Mouse (Mus musculus) lung, embryonic 14.5 days (tissue): Measurements from ENCODE around the gene Atat1. TPM values are rescaled to one million over a fixed set of nuclear protein-coding genes. Genes with fewer than 3 reads are reported as not detected.
A peak's percentile ranks its signal among the peaks of the same experiment; 100 is the strongest.
"Not testable (repeated sequence)": the region's sequence is repeated elsewhere in the genome, so short reads cannot be mapped to it uniquely, and the experiment has no call there.

Experiments used
- ATAC-seq: fragments of 200-750 bp; cut with Nextera tagmentation; 2 replicates; pipeline ENCODE4 v1.8.0; 2017; ENCODE audit warnings: mild to moderate bottlenecking, moderate TSS enrichment, moderate library complexity; ENCODE audit not compliant: insufficient read depth
- DNase-seq: peaks from one replicate; pipeline ENCODE4 v3.0.0-alpha.2; 2015
- H3K27ac ChIP-seq: fragments of 300-500 bp; sonication (generic); 2 replicates; pipeline ENCODE4 v1.5.1; 2014; ENCODE audit warnings: low read depth, mild to moderate bottlenecking, moderate library complexity
- H3K27me3 ChIP-seq: fragments of 300-500 bp; sonication (generic); 2 replicates; pipeline ENCODE4 v1.6.1; 2014; ENCODE audit warnings: low read length, control low read depth; ENCODE audit not compliant: insufficient read depth
- H3K36me3 ChIP-seq: fragments of 300-500 bp; sonication (generic); 2 replicates; pipeline ENCODE4 v1.6.1; 2014; ENCODE audit warnings: control low read depth; ENCODE audit not compliant: insufficient read depth
- H3K4me1 ChIP-seq: fragments of 300-500 bp; sonication (generic); 2 replicates; pipeline ENCODE4 v1.6.1; 2014; ENCODE audit warnings: antibody characterized with exemption, control low read depth; ENCODE audit not compliant: insufficient read depth
- H3K4me2 ChIP-seq: fragments of 300-500 bp; sonication (generic); 2 replicates; pipeline ENCODE4 v1.6.1; 2014; ENCODE audit warnings: mild to moderate bottlenecking
- H3K4me3 ChIP-seq: fragments of 300-500 bp; sonication (generic); 2 replicates; pipeline ENCODE4 v1.5.1; 2014; ENCODE audit warnings: low read depth, low read length
- H3K9ac ChIP-seq: fragments of 300-500 bp; sonication (generic); 2 replicates; pipeline ENCODE4 v1.6.1; 2014
- H3K9me3 ChIP-seq: fragments of 300-500 bp; sonication (generic); 2 replicates; pipeline ENCODE4 v1.6.1; 2016; ENCODE audit warnings: low read depth, low read length, control low read depth
- CTCF ChIP-seq: IDR thresholded peaks from 2 replicates; pipeline ENCODE4 v1.5.1; 2016; ENCODE audit warnings: antibody characterized with exemption, low read depth
- WGBS: fragments of 180-500 bp; shearing (Covaris S2); extraction: QIAGEN DNeasy Blood & Tissue Kit; methylation state at CpG from one replicate; pipeline ENCODE4 v1.1.7; 2014; 5-methylcytosine and 5-hydroxymethylcytosine counted together
- polyA plus RNA-seq: library from polyadenylated mRNA; unstranded; fragments of >200 nt; fragmentation: Nextera tagmentation; extraction: Ambion mirVana; gene quantifications from 2 replicates; pipeline ENCODE4 v1.2.1, GENCODE M21; 2014

Gene Atat1
- 72.2 and 77.9 TPM in 2 replicates for polyA plus RNA-seq

DNA sequence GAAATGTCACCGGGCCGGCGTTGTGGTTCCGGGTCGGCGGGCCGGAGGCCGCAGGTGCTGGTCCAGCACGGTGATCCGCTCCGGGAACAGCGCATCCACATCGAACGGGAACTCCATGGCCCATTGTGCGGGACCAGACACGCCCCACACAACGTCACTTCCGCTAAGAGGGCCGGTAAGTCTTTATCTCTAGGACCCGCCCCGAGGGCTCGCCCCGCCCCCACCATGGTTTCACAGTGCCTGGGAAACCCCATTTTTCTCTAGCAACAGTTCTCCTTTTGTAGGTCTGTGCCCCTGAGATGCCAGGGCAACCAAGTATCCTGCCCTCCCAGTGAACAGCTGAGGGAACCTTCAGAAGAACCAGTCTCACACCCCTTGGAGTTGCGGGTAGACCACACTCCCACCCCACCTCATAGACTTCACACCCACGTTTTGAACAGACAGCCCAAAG, at the start of gene Atat1:
TSS of gene Atat1 (minus strand) at position 157 of the 451 bp plus-strand sequence.
- 3% methylated on average over 25 of the region's 25 CpGs for WGBS
- Histone ChIP-seq H3K27me3 (no peaks in the 10 kb centered on the region), H3K9ac (peak within 1 kb of the TSS; percentile 73), H3K27ac (peak within 1 kb of the TSS; percentile 73; the same call in 1 of the 2 replicates), H3K9me3 (no peaks in the 10 kb centered on the region), H3K36me3 (peaks cover 66% of the 10 kb centered on the region), H3K4me3 (peak within 1 kb of the TSS; percentile 70), H3K4me1 (peaks cover 5% of the 10 kb centered on the region; the same call in 1 of the 2 replicates), H3K4me2 (peak within 1 kb of the TSS; percentile 71)
- TF ChIP-seq CTCF = no peak
- DNase-seq (peak; percentile 97), ATAC-seq (peak; percentile 92)

- no peak for ATAC-seq
- Histone ChIP-seq H3K27ac (no peak overlapping the region), H3K9ac (no peak overlapping the region), H3K9me3 (no peaks in the 10 kb centered on the region), H3K36me3 (peaks cover 82% of the 10 kb centered on the region), H3K4me3 (no peak overlapping the region), H3K4me2 (no peak overlapping the region), H3K27me3 (no peaks in the 10 kb centered on the region), H3K4me1 (no peaks in the 10 kb centered on the region)
- no peak for DNase-seq
- TF ChIP-seq CTCF = no peak
- 97% methylated on average over 15 of the region's 15 CpGs for WGBS
Measured at GRCm38 (mm10) chr17:35958533-35959223, 48.8 kb upstream of the Atat1 start.

DNA sequence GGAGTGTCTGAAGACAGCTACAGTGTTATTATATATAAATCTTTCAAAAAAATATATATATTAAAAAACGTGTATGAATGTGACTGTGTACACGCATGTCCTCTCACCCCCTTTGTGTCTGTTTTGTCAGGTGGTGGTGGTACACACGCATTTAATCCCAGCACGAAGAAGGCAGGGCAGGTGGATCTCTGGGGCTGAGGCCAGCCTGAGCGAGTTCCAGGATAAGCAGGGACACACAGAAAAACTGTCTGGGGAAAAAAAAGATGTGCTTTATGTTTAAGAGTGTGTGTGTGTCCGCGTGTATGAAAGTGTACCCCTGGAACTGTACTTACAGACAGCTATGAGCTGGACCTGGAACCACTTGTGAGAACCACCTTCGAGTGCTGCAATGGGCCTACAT, 44.8 kb upstream of the Atat1 start:
- WGBS = 76% methylated on average over 8 of the region's 8 CpGs
- peaks cover 44% of the 10 kb centered on the region for H3K36me3 ChIP-seq
- no peak overlapping the region for H3K4me3 ChIP-seq
- H3K9me3 ChIP-seq = no peaks in the 10 kb centered on the region
- no peak overlapping the region for H3K27ac ChIP-seq
- no peaks in the 10 kb centered on the region for H3K4me1 ChIP-seq
- no peak for DNase-seq
- no peak overlapping the region for H3K9ac ChIP-seq
- no peaks in the 10 kb centered on the region for H3K27me3 ChIP-seq
- ATAC-seq = no peak
- no peak for TF ChIP-seq CTCF
- H3K4me2 ChIP-seq = no peak overlapping the region

GRCm38 (mm10) chr17:35952559-35952958, 42.7 kb upstream of the Atat1 start:
- not testable (repeated sequence) for H3K27me3 ChIP-seq

GRCm38 (mm10) chr17:35950946-35951345, 41.1 kb upstream of the Atat1 start:
- not testable (repeated sequence) for DNase-seq, H3K4me3 ChIP-seq, H3K9me3 ChIP-seq, H3K9ac ChIP-seq, H3K27me3 ChIP-seq, H3K4me2 ChIP-seq, H3K4me1 ChIP-seq, H3K36me3 ChIP-seq, ATAC-seq, H3K27ac ChIP-seq

More at GRCm38 (mm10) chr17:35952559-35952958, 42.7 kb upstream of the Atat1 start:
- H3K4me1 ChIP-seq, DNase-seq, H3K4me3 ChIP-seq, H3K9ac ChIP-seq, H3K4me2 ChIP-seq, H3K9me3 ChIP-seq, ATAC-seq, H3K27ac ChIP-seq: not testable (repeated sequence)
- WGBS = 53% methylated on average over 2 of the region's 3 CpGs
- peaks cover 23% of the 10 kb centered on the region for H3K36me3 ChIP-seq

- no peaks in the 10 kb centered on the region for H3K36me3 ChIP-seq
- H3K4me1 ChIP-seq = no peaks in the 10 kb centered on the region
- H3K27ac ChIP-seq = no peak overlapping the region
- ATAC-seq = no peak
- no peak overlapping the region for H3K4me3 ChIP-seq
- 67% methylated on average over 1 of the region's 1 CpGs for WGBS
- TF ChIP-seq CTCF = no peak
- no peak for DNase-seq
- no peak overlapping the region for H3K4me2 ChIP-seq
- H3K9ac ChIP-seq = no peak overlapping the region
- no peaks in the 10 kb centered on the region for H3K27me3 ChIP-seq
- H3K9me3 ChIP-seq = no peaks in the 10 kb centered on the region
Measured at GRCm38 (mm10) chr17:35939941-35940340, 30.1 kb upstream of the Atat1 start.

DNA sequence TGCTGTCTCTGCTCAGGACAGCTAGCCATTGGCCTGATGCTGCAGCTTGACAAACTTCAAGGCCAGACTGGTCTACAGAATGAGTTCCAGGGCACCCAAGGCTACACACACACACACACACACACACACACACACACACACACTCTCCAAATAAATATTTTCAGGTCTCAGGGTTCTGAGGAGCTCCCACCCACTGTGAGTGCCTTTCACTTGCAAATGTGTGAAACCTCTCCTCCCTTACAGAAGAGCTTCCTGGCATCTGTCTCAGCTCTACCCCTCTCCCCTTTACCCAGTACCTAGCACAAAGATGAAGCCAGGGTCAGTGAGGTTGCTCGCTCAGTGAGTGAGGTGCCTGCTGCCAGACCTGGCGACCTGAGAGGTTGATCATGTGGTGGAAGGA, 29.2 kb upstream of the Atat1 start:
- TF ChIP-seq CTCF = no peak
- WGBS = 37% methylated on average over 2 of the region's 2 CpGs

More for the DNA sequence above, 29.2 kb upstream of the Atat1 start:
- Histone ChIP-seq H3K27ac (no peak overlapping the region), H3K4me1 (no peaks in the 10 kb centered on the region), H3K36me3 (no peaks in the 10 kb centered on the region), H3K27me3 (no peaks in the 10 kb centered on the region), H3K9ac (no peak overlapping the region), H3K4me2 (no peak overlapping the region), H3K4me3 (no peak overlapping the region), H3K9me3 (no peaks in the 10 kb centered on the region)
- no peak for DNase-seq
- ATAC-seq = no peak
